8 mouse cellular contexts compared by ENCODE assay signal in genomic region chr11:109610046-109610794, GRCm38 (mm10). TPM values are rescaled to one million over a fixed set of nuclear protein-coding genes. Genes with fewer than 3 reads are reported as not detected.
DNase-seq lines count a peak whose midpoint lies in the region; ATAC-seq and TF ChIP-seq lines count a peak whose summit lies in the region.

No protein-coding gene starts in this region.

- WGBS in bone marrow, adult 2 months, result 32% methylated on average over 9 of the region's 9 CpGs
- 20% methylated on average over 9 of the region's 9 CpGs for WGBS in hindbrain, embryonic 12.5 days
- 30% methylated on average over 9 of the region's 9 CpGs for WGBS in liver, embryonic 12.5 days (ENCODE audit: insufficient replicate concordance)

- DNase-seq in layer of hippocampus, adult 2 months (ENCODE audit: low spot score in 2 of 2), result no peak
- no peak for DNase-seq in layer of hippocampus, adult 9-11 months
- peak; percentile 46 for DNase-seq in testis, postnatal 10 days (ENCODE audit: low spot score)
- no peak for DNase-seq in urinary bladder, postnatal 36 days (ENCODE audit: low spot score in 2 of 2)
- DNase-seq in adrenal gland, postnatal 14 days, result no peak

- H3K9me3 ChIP-seq in hindbrain, embryonic 12.5 days (replicated peaks), result no peaks in the 10 kb centered on the region
- no peaks in the 10 kb centered on the region for H3K9me3 ChIP-seq in liver, embryonic 12.5 days (replicated peaks)

- peak overlapping the region; percentile 90 for H3K4me2 ChIP-seq in hindbrain, embryonic 12.5 days (replicated peaks)
- peak overlapping the region; percentile 88 for H3K4me2 ChIP-seq in liver, embryonic 12.5 days

- H3K4me1 ChIP-seq in bone marrow, adult 2 months (ENCODE audit: control insufficient read depth, insufficient read depth, low read length), result peaks cover 3% of the 10 kb centered on the region
- H3K4me1 ChIP-seq in hindbrain, embryonic 12.5 days, result peaks cover 19% of the 10 kb centered on the region
- H3K4me1 ChIP-seq in liver, embryonic 12.5 days, result peaks cover 57% of the 10 kb centered on the region

- no peak for ATAC-seq in hindbrain, embryonic 12.5 days (ENCODE audit: low FRiP score)
- ATAC-seq in liver, embryonic 12.5 days, result no peak

- TF ChIP-seq CTCF in layer of hippocampus, adult 2 months (conservative IDR thresholded peaks at IDR 0.05), result no peak
- TF ChIP-seq CTCF in bone marrow, adult 2 months (IDR thresholded peaks at IDR 0.05; ENCODE audit: control insufficient read depth, insufficient read depth, low read length), result no peak

- H3K9ac ChIP-seq in hindbrain, embryonic 12.5 days, result peak overlapping the region; percentile 78
- H3K9ac ChIP-seq in liver, embryonic 12.5 days, result peak overlapping the region; percentile 85

- no peaks in the 10 kb centered on the region for H3K36me3 ChIP-seq in hindbrain, embryonic 12.5 days
- H3K36me3 ChIP-seq in liver, embryonic 12.5 days, result peaks cover 12% of the 10 kb centered on the region

- peak overlapping the region; percentile 98 for H3K4me3 ChIP-seq in layer of hippocampus, adult 2 months
- peak overlapping the region; percentile 90 for H3K4me3 ChIP-seq in bone marrow, adult 2 months (replicated peaks; ENCODE audit: control insufficient read depth, low read depth, low read length)
- peak overlapping the region; percentile 62 for H3K4me3 ChIP-seq in hindbrain, embryonic 12.5 days
- peak overlapping the region; percentile 77 for H3K4me3 ChIP-seq in liver, embryonic 12.5 days

- H3K27me3 ChIP-seq in hindbrain, embryonic 12.5 days, result 0 out of 2 replicates have a peak, but pooled peaks cover 4% of the 10 kb centered on the region
- H3K27me3 ChIP-seq in liver, embryonic 12.5 days (replicated peaks), result no peaks in the 10 kb centered on the region

- TF ChIP-seq POLR2A in bone marrow, adult 2 months (IDR thresholded peaks at IDR 0.05; ENCODE audit: borderline replicate concordance, control insufficient read depth, low read depth, low read length), result no peak

- peak overlapping the region; percentile 96 for H3K27ac ChIP-seq in layer of hippocampus, adult 2 months
- H3K27ac ChIP-seq in bone marrow, adult 2 months (ENCODE audit: control insufficient read depth, insufficient read depth, low read depth, low read length, poor library complexity), result peak overlapping the region; percentile 94
- H3K27ac ChIP-seq in hindbrain, embryonic 12.5 days, result no peak overlapping the region
- H3K27ac ChIP-seq in liver, embryonic 12.5 days, result peak overlapping the region; percentile 99

RNA-seq across cellular contexts. Expression of gene Wipi1, which starts 1.5 kb away (rescaled TPM):
- total RNA-seq in layer of hippocampus, adult 2 months (2021), result 10 to 100 TPM; 21.6 to 22.2 TPM
- 13.3 and 18.3 TPM in 2 replicates for polyA plus RNA-seq in bone marrow, adult 2 months (2011; ENCODE audit: insufficient read depth, insufficient read length, low replicate concordance, missing spikeins)
- 25.1 and 27.5 TPM in 2 replicates for polyA plus RNA-seq in hindbrain, embryonic 12.5 days (2016; fragmentation: Nextera tagmentation; extraction: Ambion mirVana)
- 31.7 and 33.5 TPM in 2 replicates for polyA plus RNA-seq in liver, embryonic 12.5 days (2016; fragmentation: Nextera tagmentation; extraction: Ambion mirVana)
- 31.9 and 40.0 TPM in 2 replicates for total RNA-seq in adrenal gland, postnatal 14 days (2021)

RNA-seq across cellular contexts. Expression of gene Prkar1a, which starts 39.0 kb away (rescaled TPM):
- total RNA-seq in layer of hippocampus, adult 2 months (2021), result 100 to 1,000 TPM; 522 to 554 TPM
- 46.3 and 64.2 TPM in 2 replicates for polyA plus RNA-seq in bone marrow, adult 2 months (2011; ENCODE audit: insufficient read depth, insufficient read length, low replicate concordance, missing spikeins)
- 450 and 504 TPM in 2 replicates for polyA plus RNA-seq in hindbrain, embryonic 12.5 days (2016; fragmentation: Nextera tagmentation; extraction: Ambion mirVana)
- 165 and 171 TPM in 2 replicates for polyA plus RNA-seq in liver, embryonic 12.5 days (2016; fragmentation: Nextera tagmentation; extraction: Ambion mirVana)
- 346 and 353 TPM in 2 replicates for total RNA-seq in adrenal gland, postnatal 14 days (2021)
